Mouse (Mus musculus) stomach, postnatal 0 days (tissue): ENCODE measurements around the gene Rexo2. TPM values are rescaled to one million over a fixed set of nuclear protein-coding genes. Genes with fewer than 3 reads are reported as not detected.
A peak's percentile ranks its signal among the peaks of the same experiment; 100 is the strongest.
"Not testable (repeated sequence)": the region's sequence is repeated elsewhere in the genome, so short reads cannot be mapped to it uniquely, and the experiment has no call there.

ENCODE experiments used
- ATAC-seq: fragments of 200-750 bp; cut with Nextera tagmentation; 2 replicates; pipeline ENCODE4 v1.8.0; 2017; ENCODE audit not compliant: low FRiP score, low TSS enrichment
- DNase-seq: peaks from one replicate; pipeline ENCODE4 v3.0.0-alpha.2; 2016; ENCODE audit warnings: low spot score
- H3K27ac ChIP-seq: fragments of 300-500 bp; sonication (generic); replicated peaks from 2 replicates; pipeline ENCODE4 v1.5.1; 2014; ENCODE audit warnings: mild to moderate bottlenecking, control low read depth
- H3K27me3 ChIP-seq: fragments of 300-500 bp; sonication (generic); 2 replicates; pipeline ENCODE4 v1.6.1; 2014; ENCODE audit warnings: low read length; ENCODE audit not compliant: control insufficient read depth, insufficient read depth
- H3K36me3 ChIP-seq: fragments of 300-500 bp; sonication (generic); 2 replicates; pipeline ENCODE4 v1.6.1; 2014; ENCODE audit warnings: low read length, mixed read lengths; ENCODE audit not compliant: control insufficient read depth, insufficient read depth
- H3K4me1 ChIP-seq: fragments of 300-500 bp; sonication (generic); replicated peaks from 2 replicates; pipeline ENCODE4 v1.6.1; 2014; ENCODE audit warnings: antibody characterized with exemption; ENCODE audit not compliant: control insufficient read depth, insufficient read depth
- H3K4me2 ChIP-seq: fragments of 300-500 bp; sonication (generic); replicated peaks from 2 replicates; pipeline ENCODE4 v1.6.1; 2014; ENCODE audit warnings: low read depth, mild to moderate bottlenecking, control low read depth, moderate library complexity
- H3K4me3 ChIP-seq: fragments of 300-500 bp; sonication (generic); 2 replicates; pipeline ENCODE4 v1.5.1; 2014; ENCODE audit warnings: low read depth, low read length, control low read depth
- H3K9ac ChIP-seq: fragments of 300-500 bp; sonication (generic); 2 replicates; pipeline ENCODE4 v1.6.1; 2014; ENCODE audit warnings: mild to moderate bottlenecking, low read length, control low read depth, mixed read lengths
- H3K9me3 ChIP-seq: fragments of 300-500 bp; sonication (generic); 2 replicates; pipeline ENCODE4 v1.6.1; 2016; ENCODE audit warnings: low read length; ENCODE audit not compliant: control insufficient read depth
- CTCF ChIP-seq: IDR thresholded peaks from 2 replicates; pipeline ENCODE4 v1.5.1; 2016; ENCODE audit warnings: antibody characterized with exemption, low read depth, mild to moderate bottlenecking, moderate library complexity
- EP300 ChIP-seq: optimal IDR thresholded peaks from 2 replicates; pipeline ENCODE3; 2016; ENCODE audit warnings: antibody characterized with exemption
- WGBS: fragments of 180-500 bp; shearing (Covaris S2); extraction: QIAGEN DNeasy Blood & Tissue Kit; methylation state at CpG from one replicate; pipeline ENCODE4 v1.1.7; 2014; 5-methylcytosine and 5-hydroxymethylcytosine counted together
- polyA plus RNA-seq: library from polyadenylated mRNA; unstranded; fragments of >200 nt; fragmentation: Nextera tagmentation; extraction: Ambion mirVana; gene quantifications from 2 replicates; pipeline ENCODE4 v1.2.1, GENCODE M21; 2015

Rexo2 gene
- polyA plus RNA-seq, 1 experiment from 2014 or later: 172 TPM

DNA sequence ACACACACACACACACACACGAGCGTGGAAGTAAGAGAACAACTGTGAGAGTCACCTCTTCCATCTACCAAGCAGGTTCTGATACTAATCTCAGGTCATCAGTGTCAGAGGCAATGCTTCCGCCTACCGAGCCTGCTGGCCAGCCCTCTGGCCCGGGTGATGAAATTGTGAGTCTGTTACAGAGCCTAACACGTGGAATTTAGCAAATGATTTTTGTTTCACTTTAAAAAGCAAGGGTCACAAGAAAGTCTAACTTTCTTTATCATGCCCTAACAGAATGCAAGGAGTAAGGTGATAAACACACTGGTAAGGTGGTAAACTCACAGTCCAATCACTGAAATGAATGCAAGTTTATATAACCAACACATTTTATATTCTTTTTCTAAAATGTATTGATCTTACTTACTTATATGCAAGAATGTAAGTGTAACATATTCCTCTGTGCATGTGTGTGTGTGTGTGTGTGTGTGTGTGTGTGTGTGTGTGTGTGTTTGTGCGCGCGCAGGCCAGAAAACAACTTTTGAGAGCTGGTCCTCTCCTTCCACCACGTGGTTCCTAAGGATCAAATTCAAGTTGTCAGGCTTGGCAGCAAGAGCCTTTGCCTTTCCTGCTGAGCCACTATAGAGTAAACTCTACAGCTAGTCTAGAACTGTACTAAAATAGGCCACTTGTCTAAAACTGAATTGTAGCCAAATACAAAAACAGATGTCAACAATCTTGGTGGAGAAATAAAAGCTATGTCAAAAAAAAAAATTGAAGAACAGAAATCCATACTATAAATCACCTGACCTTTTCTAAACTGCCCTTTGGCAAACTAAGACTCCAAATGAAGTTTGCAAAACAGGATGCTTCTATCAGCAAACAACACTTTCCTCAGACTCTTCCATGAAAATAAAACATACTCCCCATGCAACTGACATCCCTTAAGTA, 3.9 kb downstream of the Rexo2 start:
- DNase-seq (no peak), ATAC-seq (no peak)
- Histone ChIP-seq H3K27ac (no peak overlapping the region), H3K4me3 (no peak overlapping the region), H3K27me3 (no peaks in the 10 kb centered on the region), H3K36me3 (peaks cover 11% of the 10 kb centered on the region; the same call in 1 of the 2 replicates), H3K4me1 (no peaks in the 10 kb centered on the region), H3K9ac (no peak overlapping the region), H3K4me2 (no peak overlapping the region), H3K9me3 (no peaks in the 10 kb centered on the region)
- WGBS: 79% methylated on average over 10 of the region's 10 CpGs
- no peak for TF ChIP-seq EP300
- TF ChIP-seq CTCF: no peak

DNA sequence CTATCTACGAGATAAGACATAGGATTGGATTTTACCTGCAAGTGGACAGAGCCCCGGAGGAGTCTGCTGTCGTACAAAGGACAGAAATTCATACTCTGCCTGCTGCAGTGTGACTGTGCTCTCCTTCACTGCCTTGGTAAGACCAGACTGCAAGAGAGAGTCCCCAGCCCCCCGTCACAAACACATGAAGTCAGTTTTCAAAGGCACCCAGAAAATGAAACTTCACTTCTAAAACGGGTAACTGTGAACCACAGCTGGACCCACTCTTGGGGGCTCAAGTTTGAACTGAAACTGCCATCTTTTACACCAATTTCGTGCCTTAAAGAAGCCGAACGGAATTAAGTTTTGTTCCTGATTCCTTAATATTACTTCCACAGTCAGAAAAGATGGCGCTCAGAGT, 6.1 kb downstream of the Rexo2 start:
- WGBS: 93% methylated on average over 9 of the region's 9 CpGs
- Histone ChIP-seq H3K27me3 (no peaks in the 10 kb centered on the region), H3K4me1 (no peaks in the 10 kb centered on the region), H3K9ac (no peak overlapping the region), H3K27ac (no peak overlapping the region), H3K36me3 (peaks cover 14% of the 10 kb centered on the region), H3K9me3 (no peaks in the 10 kb centered on the region), H3K4me2 (no peak overlapping the region), H3K4me3 (no peak overlapping the region)
- ATAC-seq (no peak), DNase-seq (no peak)
- TF ChIP-seq CTCF (no peak), EP300 (no peak)

DNA sequence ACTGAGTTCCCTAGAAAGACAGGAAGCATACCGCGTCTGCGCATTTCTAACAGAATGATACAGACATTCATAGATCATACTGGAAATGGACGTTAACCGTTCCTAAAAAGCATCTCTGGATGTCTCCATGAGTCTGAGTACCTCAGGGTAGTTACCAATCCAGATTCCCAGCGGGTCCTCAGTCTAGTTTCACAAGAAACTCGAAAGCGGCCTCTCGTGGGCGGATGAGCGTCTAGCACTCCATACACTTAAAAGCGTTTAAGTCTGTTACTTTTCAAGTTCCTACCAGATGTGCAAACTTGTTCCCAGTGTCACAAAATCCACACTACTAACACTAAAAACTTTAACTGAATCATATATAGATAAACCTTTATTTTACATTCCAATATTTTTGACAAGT, 7.3 kb downstream of the Rexo2 start:
- Histone ChIP-seq H3K9me3 (no peaks in the 10 kb centered on the region), H3K27me3 (no peaks in the 10 kb centered on the region), H3K27ac (no peak overlapping the region), H3K36me3 (peaks cover 16% of the 10 kb centered on the region), H3K4me3 (no peak overlapping the region), H3K4me2 (no peak overlapping the region), H3K9ac (no peak overlapping the region), H3K4me1 (no peaks in the 10 kb centered on the region)
- ATAC-seq (no peak), DNase-seq (no peak)
- no peak for TF ChIP-seq CTCF
- TF ChIP-seq EP300: no peak
- WGBS: 95% methylated on average over 12 of the region's 12 CpGs

DNA sequence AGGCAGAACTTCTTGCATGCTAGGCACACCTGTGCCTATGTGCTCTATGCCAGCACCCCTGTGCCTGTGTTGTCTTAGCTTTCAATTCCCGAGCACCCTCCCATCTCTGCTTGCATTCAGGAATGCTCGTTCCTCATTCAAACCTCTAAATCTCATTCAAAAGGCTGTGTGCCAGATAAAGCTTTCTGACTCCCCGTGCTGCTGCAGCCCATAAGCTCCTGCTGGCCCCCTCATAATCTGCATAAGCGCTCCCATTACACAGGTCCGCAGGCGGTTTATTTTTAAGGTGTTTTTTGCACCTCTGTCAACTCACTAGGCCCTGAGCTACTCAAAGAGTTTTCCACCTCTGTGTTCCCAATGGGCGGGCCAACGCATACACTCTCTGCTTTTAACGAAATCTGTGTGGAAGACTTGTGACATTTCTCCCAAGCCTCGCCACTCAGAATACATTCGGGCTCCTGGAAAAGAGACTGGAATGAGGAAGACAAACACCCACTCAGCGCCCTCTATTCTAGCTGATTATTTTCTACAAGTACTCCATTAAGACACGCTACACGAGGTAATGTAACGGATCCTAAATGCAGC, 7.9 kb downstream of the Rexo2 start:
- Histone ChIP-seq H3K9ac (no peak overlapping the region), H3K36me3 (peaks cover 17% of the 10 kb centered on the region), H3K27ac (no peak overlapping the region), H3K9me3 (no peaks in the 10 kb centered on the region), H3K4me1 (no peaks in the 10 kb centered on the region), H3K4me2 (no peak overlapping the region), H3K4me3 (no peak overlapping the region), H3K27me3 (no peaks in the 10 kb centered on the region)
- WGBS: 77% methylated on average over 15 of the region's 15 CpGs
- no peak for ATAC-seq
- DNase-seq: no peak
- TF ChIP-seq EP300: no peak
- no peak for TF ChIP-seq CTCF

DNA sequence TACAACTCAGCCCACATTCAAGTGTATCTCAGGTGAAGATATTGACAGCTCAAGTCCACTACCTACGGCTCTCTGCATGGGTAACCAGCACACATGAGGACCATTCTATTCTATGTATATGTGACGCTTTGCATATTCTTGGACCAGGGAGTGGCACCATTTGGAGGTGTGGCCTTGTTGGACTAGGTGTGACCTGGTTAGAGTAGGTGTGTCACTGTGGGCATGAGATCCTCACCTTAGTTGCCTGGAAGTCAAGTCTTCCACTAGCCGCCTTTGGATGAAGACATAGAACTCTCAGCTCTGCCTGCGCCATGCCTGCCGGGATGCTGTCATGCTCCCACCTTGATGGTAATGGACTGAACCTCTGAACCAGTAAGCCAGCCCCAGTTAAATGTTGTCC, 13.0 kb downstream of the Rexo2 start:
- not testable (repeated sequence) for H3K4me2 ChIP-seq, H3K27me3 ChIP-seq, H3K4me1 ChIP-seq, H3K27ac ChIP-seq, H3K9me3 ChIP-seq, H3K4me3 ChIP-seq, H3K9ac ChIP-seq, DNase-seq, H3K36me3 ChIP-seq, ATAC-seq
- WGBS: 99% methylated on average over 5 of the region's 5 CpGs

DNA sequence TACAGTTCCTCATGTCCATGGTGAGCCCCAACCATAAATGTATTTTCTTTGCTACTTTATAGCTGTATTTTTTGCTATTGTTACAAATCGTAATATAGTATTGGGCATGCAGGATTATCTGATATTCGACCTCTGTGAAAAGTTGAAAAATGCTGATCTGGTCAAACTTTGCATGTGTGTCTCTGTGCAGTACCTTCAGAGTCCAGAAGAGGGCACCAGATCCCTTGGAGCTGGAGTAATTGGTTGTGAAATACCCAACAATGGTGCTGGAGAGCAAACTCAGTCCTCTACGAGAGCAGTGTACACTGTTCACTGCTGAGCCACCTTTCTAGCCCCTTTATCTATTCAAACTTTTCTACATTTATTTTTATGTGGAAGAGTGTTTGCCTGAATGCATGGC, 13.6 kb downstream of the Rexo2 start:
- H3K9ac ChIP-seq: no peak overlapping the region
- H3K4me2 ChIP-seq: no peak overlapping the region
- no peaks in the 10 kb centered on the region for H3K4me1 ChIP-seq
- WGBS: 59% methylated on average over 3 of the region's 3 CpGs
- H3K27me3 ChIP-seq: no peaks in the 10 kb centered on the region
- H3K36me3 ChIP-seq: peaks cover 6% of the 10 kb centered on the region; the same call in 1 of the 2 replicates
- DNase-seq (peak; percentile 68), ATAC-seq (no peak)
- H3K27ac ChIP-seq: no peak overlapping the region
- no peaks in the 10 kb centered on the region for H3K9me3 ChIP-seq
- TF ChIP-seq CTCF: peak; percentile 94
- no peak for TF ChIP-seq EP300
- H3K4me3 ChIP-seq: no peak overlapping the region
